Mouse (Mus musculus): ENCODE data around the gene Cldn4.
"Not testable (repeated sequence)": the region's sequence is repeated elsewhere in the genome, so short reads cannot be mapped to it uniquely, and the experiment has no call there.

The Cldn4 gene

DNA sequence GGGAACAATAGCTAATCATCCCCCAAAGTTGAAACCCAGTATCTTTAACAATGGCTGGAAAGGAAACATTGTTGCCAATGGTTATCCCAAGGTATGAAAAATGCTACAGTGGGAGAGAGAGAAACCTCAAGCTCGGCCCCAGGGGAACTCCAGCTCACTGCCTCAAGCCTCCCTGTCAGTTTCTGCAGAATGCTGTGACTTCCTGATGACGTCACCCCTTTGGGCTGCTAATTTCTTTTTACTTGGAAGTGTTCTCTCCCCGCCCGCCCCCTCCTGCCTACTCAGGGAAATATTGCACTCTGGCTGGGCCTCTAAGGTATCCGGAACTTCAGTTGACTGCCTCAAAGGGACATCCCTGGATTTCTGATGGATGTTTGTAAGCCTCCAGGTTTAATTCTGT lies 16.8 kb upstream of the Cldn4 start:
- peak; percentile 96 for DNase-seq

DNA sequence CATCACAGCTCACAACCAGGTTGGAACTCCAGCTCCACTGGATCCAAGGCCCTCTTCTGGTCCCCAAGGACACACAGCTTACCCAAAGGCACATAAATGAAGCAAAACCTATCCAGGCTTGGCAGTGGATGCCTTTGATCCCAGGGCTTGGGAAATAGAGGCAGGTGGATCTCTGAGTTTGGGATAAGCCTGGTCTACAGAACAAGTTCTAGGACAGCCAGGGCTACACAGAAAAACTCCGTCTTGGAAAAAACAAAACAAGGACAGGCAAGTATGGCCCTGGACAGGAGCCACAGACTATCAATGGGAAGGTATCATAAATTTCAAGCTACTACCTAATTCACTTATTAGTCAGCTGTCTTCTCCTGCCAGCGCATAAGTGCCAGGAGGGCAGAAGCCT lies 14.8 kb upstream of the Cldn4 start:
- no peak for DNase-seq

DNA sequence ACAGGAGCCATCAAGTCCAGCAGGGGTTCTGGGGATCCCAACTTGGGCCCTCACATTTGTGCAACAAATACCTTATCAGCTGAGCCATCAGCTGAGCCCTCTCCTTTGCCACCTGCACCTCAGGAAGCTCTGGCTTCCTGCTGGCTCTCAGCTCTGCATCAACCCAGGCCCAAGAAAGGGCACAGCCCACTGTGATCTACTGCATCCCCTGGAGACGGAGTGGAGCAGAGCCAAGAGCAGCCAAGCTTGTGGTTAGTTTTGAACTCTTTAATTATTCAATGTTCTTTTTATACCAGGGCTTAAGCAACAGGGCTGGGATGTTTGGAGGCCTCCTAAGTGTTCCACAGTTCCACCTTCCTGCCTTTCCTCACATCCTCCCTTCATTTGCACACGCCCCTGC lies 13.7 kb upstream of the Cldn4 start:
- no peak for DNase-seq

DNA sequence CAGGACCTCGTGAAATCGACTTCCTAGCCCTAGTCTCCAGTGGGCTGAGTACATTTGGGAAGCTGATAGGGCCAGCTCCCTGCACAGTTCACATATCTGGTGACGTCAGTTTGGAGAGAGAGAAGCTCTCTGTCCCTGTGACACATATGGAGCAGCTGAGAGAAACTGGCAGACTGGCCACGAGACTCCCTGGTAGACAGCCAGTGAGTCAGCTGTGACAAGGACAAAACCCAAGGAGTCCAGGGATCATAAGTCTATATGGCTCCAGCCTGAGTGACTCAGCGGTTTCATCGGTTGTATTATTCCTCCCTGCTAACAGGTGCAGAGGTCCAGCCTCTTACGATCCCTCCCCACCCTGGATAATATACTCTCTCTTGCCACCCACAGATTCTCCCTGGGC lies 12.4 kb upstream of the Cldn4 start:
- peak; percentile 97 for DNase-seq

DNA sequence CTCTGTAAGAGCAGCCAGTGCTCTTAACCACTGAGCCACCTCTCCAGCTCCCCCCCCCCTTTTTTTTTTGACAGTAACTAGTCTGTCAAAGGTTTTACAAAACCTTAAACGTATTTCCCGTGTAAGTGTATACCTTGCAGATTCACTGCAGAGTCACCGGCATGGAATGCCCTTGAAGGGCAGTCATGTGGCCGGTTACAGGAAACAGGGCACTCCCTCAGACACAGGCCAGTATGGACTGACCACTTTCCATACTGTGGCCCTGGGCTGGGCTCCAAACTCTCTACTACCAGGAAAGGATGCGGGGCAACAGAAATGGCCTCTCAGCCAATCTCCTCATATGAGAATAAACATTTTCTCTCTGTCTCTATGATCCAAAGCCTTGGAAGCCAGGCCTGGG lies 8.8 kb upstream of the Cldn4 start:
- no peak for DNase-seq

DNA sequence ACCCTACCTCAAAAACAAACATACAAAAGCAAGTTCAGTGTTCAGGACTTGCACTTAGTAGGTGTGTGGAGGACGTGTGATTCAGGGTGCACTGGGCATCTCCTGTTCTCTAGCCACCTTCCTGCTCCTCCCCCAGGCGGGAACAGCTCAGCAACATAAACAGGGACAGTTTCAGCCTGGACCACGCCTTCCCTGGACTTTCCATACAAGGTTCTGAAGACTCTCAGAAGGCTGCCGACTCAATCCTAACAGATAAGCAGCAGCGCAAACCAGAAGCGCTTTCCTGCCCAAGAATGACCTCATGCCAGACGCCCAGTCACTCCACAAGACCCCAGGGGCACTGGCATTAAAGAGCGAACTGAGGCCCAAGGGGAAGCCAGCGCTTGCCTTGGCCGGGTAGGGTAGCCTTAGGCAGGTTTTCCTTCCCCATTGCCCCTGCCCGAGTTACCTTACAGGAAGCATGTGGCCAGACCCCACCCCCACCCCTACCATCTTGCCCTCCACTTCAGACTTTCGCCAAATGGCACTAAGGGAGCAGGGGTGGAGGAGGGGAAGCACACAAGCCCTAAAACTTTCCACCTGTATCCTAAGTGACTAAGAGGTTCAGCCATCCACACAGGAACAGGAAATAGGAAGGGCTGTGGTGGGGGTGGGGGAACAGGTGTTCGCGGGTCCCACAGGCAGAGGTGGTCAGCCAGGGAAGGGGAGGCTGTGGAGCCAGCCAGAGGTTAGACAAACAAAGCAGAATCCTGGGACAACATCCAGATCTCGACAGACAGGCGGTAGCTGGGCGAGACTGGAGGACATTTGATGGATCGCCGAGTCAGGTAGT lies 4.5 kb upstream of the Cldn4 start:
- peak; percentile 95 for DNase-seq

DNA sequence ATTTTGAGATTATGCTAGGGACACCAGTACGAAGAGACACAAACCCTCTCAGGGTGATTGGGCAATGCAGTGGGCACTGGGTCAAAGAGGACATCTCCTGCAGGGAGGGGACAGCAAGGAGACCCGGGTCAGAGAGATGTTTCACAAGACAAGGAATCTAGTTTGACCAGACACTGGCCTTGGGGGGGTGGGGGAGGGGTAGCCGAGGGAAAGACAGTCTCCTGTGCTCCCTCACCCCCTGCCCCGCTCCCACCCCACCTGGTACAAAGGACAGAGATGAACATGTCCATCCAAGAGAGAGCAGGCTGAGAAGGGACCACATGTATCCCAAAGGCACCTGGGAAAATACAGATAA lies 1.3 kb upstream of the Cldn4 start:
- no peak for DNase-seq

DNA sequence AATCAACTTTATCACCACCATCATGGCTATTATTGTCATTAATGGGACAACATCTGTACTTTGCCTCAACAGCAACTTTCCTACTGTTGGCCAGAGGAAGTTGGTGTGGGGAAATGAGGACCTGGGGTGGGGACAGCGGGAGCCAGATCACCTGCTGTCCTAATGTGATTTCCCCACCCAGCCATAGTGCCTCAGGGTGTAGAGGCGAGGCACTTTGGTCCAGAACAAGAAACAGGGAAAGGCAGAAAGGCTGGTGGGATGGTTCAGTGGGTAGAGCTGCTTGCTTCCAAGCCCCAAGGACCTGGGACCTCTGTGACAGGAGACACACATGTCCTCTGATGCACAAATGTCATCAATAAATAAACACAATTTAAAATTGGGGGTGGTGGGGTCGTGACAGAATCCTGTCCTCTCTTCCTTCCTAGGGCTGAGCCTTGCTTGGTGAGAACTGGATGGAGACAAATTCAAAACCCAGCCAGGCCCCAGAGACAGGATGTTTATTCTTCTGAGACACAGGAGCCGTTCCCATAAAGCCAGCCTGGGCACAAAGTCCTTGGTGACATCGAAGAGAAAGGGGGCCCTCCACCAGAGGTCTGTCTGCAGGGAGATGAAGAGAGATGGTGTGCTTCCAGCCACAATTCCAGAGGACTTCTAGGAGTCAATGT lies 818 bp upstream of the Cldn4 start:
- no peak for DNase-seq

DNA sequence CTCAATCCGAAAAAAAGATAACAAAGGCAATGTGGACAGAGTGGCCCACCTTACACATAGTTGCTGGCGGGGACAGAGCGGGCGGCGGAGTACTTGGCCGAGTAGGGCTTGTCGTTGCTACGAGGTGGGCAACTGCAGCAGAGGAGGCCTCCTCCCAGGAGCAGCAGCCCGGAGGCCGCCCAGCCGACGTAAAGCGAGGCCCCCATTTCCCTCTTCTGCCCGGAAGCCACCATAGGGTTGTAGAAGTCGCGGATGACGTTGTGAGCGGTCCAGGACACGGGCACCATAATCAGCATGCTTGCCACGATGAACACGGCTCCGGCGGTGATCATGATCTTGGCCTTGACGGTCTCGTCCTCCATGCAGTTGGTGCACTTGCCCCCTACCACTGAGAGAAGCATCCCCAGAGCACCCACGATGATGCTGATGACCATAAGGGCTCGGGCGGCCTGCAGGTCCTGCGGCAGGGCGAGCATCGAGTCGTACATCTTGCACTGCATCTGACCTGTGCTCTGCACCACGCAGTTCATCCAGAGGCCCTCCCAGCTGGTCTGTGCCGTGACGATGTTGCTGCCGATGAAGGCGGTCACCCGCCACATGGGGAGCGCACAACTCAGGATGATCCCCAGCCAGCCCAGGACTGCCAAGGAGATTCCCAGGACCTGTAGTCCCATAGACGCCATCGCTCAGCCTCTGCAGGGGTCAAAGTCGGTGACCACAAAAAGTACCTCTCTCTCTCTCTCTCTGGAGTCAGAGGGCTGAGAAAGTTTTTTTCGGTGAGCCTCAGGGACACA lies 474 bp downstream of the Cldn4 start:
- no peak for DNase-seq

DNA sequence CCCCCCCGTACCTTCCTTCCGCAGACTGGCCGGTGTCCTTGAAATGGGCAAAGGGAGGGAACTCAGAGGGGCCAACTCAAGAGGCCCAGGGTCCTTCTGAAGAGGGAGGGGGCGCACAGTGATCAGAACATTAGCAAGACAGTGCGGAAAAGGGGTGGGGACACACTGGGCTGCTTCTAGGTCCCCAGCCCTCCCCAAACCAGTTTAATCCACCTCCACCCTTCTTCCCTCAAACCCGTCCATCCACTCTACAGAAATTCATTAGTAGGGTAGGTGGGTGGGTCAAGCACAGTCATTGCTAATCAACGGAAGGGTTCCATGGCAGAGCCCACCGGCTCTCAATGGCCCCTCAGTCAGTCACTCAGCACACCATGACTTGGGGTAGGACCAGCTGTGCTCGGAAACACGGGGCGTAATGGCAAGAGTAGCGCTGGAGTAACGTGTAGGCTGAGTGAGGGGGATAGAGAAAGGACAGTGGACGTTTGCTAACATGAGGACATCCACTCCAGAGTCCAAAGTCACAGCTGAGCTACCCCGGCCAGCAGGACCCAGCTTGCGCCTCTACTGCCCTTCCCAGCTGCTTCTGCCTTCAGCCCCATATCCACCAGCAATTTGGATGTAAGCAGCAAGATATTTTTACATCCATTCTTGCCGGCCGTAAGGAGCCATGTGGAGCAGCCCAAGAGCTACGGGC lies 1.3 kb downstream of the Cldn4 start:
- DNase-seq, result no peak

DNA sequence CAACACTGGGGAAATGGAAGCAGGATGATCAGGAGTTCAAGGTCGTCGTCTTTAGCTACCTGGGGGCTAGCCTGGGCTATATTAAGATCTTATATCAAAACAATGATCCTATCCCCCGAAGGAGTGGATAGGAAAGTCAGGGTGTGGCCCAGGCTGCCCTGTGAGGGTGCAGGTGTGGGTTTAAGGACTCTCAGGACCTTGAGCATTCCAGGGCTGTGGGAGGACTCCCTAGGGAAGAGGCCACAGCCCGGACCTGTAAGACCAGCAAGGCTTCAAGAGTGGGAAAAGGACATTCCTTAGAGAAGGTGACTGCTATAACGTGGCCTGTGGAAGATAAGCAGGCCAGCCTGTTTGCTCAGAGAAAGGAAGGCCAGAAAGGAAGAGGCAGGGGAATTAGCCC lies 2.6 kb downstream of the Cldn4 start:
- DNase-seq, result no peak

DNA sequence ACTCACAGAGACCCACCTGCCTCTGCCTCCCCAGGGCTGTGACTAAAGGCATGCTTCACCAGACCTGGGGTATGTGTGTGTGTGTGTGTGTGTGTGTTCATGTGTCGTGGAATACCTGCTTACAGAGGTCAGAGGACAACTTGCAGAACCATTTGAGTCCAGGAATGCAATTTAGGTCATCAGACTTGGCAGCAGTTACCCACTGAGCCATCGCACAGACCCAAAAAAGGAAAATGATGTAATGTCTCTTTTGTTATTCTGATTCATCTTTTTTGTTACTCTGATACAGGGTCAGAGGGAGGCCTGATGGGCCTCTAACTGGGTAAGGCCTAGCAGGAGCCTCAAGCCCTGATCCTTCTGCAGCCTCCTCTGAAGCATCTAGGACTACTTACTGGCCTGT lies 4.0 kb downstream of the Cldn4 start:
- no peak for DNase-seq

DNA sequence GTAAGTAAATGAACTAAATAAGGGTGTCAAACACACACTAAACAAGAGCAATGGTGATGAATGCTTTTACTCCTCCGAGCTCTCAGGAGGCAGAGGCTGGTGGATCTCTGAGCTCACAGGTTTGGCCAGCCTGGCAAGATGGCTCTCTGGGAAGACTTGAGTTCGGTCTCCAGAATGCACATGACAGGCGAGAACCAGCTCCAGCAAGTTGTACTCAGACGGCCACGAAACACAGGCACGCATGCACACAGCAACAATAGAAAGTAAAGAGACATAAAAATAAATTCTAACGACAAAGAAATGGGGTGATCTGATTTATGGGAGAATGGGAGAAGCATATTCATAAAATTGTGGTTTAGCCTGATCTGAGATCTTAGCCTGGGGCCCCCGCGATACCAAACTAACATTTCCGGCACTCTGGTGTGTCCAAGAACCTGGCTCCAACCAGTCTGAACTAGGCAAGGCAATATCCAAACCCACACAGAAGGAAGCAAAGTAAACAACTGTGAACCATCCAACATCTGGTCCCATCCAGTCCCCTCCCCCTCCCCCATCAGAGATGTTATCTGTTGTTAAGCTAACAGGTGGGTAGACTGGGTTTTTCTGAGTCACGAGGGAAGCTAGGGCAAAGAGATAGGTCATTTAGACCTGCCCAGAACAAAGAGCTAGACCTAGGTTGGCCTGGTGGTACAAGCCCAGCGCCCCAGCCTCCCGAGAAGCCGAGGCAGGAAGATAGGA lies 5.1 kb downstream of the Cldn4 start:
- no peak for DNase-seq

DNA sequence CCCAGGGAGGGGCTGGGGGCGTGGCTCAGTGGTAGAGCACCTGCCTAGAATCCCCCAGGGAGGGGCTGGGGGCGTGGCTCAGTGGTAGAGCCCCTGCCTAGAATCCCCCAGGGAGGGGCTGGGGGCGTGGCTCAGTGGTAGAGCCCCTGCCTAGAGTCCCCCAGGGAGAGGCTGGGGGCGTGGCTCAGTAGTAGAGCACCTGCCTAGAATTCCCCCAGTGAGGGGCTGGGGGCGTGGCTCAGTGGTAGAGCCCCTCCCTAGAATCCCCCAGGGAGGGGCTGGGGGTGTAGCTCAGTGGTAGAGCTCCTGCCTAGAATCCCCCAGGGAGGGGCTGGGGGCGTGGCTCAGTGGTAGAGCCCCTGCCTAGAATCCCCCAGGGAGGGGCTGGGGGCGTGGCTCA lies 7.2 kb downstream of the Cldn4 start:
- not testable (repeated sequence) for DNase-seq

DNA sequence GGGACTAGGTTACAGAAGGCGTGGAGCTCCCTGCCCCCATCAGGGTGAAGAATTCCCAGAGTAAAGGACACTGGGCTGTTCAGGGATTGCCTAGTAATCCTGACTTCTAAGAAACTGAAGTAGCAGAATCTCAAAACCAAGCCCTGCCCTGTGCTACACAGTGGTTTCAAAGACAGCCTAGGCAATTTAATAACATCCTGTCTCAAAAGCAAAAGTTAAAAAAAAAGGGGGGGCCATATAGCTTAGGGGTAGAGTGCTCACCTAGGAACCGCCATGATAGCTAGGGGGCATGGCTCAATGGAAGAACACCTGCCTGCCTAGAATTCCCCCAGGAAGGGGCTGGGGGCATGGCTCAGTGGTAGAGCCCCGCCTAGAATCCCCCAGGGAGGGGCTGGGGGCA lies 7.7 kb downstream of the Cldn4 start:
- DNase-seq, result no peak

DNA sequence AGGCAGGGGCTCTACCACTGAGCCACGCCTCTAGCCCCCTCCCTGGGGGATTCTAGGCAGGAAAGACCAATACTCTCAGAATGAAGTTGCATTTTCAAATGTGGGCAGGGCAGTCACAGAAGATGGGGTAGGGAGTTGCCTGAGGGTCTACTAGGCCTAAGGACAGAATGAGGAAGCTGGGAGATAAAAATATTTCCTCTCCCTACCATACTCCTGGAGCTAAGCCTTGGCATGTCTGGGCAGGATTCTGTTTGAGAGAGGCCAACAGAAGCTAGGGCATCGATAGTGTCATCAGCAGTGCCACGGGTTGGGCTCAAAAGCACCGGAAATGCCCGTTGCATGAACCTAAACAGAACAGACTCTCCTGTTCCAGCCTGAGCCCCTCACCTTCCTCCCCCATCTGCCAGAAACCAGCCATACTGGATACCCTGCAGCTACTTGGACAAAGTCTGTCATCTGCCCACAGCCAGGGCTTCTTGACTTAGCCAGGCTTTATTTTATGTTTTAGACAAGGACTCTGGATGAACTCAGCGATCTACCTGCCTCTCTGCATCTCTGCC lies 10.0 kb downstream of the Cldn4 start:
- no peak for DNase-seq

DNA sequence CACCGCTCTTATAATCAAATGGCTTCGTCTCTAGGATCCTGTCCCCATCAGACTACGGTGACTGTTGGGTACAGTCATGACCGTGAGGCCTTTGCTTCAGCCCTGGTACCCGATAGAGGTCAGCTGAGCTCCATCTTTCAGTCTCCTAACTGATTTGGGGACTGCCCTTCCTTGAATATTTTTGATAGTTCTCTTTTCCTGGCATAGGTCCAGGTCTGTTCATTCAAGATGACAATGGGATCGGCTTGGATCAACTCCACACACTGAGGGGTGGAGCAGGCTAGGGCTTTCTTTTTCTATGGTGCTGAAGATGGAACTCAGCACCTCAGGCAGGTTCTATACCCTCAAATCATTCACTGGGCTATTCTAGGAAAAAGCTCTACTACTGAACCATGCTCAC lies 10.7 kb downstream of the Cldn4 start:
- peak; percentile 81 for DNase-seq

DNA sequence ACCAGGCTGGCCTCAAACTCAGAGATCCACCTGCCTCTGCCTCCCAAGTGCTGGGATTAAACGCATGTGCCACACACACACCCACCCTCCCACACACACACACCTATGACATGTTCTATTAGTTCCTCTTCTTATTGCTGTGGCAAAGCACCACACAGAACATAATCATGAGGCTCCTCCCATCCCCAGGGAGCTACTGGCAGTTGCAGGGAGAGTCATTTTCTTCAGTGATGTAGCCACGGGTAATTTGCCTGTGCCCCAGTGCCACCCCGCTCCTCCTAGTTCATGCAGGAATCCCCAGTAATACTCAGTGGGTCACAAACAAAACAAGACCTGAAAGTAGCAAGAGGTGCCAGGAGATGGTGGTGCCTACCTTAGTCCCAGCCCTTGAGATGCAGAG lies 12.1 kb downstream of the Cldn4 start:
- peak; percentile 77 for DNase-seq

DNA sequence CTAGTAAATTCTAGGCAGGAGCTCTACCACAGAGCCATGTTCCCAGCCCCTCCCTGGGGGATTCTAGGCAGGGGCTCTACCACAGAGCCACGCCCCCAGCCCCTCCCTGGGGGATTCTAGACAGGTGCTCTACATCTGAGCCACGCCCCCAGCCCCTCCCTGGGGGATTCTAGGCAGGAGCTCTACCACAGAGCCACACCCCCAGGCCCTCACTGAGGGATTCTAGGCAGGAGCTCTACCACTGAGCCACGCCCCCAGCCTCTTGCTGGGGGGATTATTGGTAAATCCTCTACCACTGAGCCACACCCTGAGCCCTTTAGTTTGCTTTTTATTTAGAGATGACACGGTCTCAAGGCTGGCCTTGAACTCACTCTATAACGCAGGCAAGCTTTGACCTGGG lies 13.0 kb downstream of the Cldn4 start:
- DNase-seq, result peak; percentile 72

DNA sequence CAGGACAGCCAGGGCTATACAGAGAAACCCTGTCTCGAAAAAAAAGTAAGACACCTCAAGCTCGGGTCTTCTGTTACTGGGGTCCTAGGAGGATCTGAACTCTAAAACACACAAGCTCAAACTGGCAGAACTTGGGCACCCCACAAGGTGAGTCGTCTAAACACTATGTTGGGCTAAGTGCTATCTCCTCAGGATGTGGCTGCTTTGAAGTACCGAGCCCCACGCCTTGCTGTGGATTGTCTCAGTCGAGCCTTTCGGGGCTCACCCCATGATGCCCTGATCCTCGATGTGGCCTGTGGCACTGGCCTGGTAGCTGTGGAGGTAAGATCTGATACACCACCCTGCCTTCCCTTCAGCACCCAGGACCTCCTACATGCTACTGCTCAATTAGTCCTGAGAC lies 13.5 kb downstream of the Cldn4 start:
- DNase-seq, result peak; percentile 88

DNA sequence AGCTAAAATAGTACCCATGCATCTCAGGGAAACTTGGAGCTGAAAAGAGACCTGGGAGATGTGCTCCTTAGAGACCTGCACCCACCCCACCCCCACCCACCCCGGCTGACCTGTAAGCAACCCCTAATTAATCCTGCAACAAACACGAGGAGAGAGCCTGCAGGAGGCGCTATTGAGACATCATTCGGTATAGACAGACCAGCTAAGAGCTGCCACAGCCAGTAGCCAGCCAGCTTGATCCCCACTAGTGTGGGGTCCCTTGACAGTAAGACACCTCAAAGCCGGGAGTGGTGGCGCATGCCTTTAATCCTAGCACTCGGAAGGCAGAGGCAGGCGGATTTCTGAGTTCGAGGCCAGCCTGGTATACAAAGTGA lies 13.8 kb downstream of the Cldn4 start:
- DNase-seq, result peak; percentile 94

DNA sequence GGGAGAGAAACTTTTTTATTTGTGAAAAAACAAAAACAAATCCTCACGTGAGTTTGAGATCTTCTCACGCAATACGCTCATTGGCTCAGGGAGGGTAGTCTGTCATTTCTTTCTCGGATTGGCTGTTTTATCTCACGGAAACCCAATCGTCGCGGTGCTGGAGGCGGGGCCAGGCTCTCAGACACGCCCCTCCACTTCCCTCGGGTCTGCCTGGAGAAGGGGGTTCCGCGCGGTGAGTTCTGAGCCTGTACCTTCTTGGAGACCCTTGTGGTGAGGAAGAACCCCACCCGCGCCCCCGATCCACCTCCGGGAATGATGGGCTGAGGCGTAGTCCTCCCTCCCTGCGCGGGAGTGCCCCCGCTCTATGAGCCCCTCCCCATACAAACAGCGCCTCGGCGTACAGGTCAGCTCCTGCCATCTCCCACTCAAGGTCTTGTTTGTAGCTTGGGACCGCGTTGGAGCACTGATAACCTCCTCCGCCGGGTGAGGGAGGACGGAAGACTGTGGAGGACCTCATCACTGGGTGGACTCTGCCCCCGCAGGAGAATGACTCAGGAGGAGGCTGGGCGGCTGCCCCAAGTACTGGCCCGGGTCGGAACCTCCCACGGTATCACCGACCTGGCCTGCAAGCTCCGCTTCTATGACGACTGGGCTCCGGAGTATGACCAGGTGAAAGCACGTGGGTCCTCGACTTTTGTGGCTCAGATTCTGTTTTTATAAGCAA lies 14.4 kb downstream of the Cldn4 start, which contains the start of gene Mettl27:
Gene Mettl27, plus strand, starts transcription at position 190 of the 724 bp plus-strand sequence.
- DNase-seq, result peak; percentile 99

All from heart, adult 11 months (tissue).